Mouse (Mus musculus) cerebellum, adult 9-10 months (tissue): Measurements from ENCODE around the gene Spata21.

ENCODE experiments used
- DNase-seq: peaks from one replicate; pipeline ENCODE4 v3.0.0; 2022

Gene Spata21

DNA sequence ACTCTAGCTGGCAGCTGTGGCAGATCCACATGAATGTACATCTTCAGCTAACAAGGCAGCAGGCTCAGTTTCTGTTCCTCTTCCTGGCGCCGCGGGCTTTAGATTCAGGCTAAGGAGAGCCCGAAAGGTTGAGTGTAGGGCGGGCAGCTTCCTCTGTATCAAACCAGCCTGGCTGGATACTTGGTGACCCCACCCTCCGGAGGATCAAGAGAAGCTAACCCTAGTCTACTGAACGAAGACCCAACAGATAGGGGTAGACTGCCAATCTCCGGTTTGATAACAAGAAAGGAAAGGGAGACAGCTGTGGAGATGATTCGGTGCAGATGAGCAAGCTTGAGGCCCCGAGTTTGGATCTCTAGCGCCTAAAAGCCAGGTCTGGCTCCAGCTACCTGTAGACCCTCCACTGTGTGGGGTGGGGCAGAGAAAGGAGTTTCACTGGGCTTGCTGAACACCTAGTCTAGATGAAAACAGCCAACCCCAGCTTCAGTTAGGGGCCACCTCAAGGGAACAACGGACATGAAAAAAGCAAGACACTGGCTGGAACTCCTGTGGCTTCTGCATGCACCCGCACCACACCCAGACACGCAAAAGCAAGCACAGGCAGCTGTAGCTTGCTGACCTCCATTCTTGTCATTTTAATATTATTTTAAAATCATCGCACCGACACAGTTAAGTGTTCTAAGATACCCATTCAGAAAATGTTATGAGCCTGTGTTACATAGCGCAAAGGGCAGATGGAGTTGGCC lies 11.2 kb upstream of the Spata21 start:
- peak; percentile 32 for DNase-seq

DNA sequence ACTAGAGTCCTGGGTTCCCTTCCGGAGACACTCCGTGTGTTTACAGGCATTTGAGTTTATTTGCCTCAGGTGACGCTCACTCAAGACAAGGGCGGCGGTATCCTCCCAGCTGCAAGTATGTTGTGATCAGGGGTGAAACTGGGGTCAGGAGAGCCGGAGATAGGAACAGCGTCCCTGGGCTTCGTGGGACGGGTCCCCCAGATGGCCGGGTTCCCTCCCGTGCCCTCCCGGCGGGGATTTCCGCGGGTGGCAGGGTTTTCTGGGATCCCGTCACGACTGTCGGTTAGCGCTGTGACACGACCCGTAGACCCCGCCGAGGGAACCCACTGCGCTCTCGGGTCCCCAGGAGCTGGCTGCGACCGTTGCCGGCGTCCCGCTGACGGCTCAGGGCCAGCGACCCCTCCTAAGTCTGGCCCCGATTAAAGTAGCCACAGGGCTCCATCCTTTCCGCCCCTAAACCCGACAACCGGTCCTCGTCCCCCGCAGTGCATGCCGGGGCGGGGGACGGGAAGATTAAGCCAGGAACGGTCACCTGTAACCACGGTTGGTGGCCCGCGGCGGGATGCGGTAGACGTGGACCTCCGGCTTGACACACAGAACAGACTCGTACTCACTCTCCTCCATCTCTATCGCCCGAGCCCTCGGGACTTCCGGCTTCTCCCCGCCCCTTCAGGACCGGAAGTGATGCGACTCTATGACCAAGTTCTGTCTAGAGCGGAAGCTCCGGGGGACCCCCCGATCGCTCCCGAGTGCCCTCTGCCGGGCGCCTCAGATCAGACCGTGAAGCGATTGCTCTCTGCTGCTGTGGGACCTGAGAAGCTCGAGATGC lies 10.2 kb upstream of the Spata21 start, which contains the start of gene Necap2:
Gene Necap2, minus strand, starts transcription at position 677 of the 829 bp plus-strand sequence.
- DNase-seq = peak; percentile 95

DNA sequence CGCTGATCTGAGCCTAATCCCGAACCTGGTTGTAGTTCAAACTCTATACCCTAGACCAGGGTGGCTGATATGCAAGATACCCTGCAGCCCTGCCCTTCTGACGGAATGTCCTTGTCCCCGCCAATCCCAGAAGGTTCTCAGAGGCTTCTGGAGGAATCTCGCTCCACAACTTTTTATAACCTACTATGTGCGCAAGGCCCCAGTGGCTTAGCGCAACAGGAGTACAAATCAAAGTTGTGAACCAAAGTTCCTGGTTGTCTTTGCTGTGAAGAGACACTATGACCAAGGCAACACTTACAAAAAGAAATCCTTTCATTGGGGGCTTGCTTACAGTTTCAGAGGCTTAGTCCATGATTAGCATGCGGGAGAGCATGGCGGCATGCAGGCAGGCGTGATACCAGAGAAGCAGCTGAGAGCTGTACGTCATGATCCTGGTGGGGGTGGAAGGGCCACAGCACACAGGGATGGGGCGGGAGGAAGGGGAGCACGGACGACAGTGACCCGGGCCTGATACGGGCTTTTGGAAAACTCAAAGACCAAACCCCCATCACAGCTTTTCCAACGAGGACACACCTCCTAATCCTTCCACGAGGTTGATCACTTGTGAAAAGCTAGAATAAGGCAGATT lies 9.5 kb upstream of the Spata21 start:
- peak; percentile 47 for DNase-seq

DNA sequence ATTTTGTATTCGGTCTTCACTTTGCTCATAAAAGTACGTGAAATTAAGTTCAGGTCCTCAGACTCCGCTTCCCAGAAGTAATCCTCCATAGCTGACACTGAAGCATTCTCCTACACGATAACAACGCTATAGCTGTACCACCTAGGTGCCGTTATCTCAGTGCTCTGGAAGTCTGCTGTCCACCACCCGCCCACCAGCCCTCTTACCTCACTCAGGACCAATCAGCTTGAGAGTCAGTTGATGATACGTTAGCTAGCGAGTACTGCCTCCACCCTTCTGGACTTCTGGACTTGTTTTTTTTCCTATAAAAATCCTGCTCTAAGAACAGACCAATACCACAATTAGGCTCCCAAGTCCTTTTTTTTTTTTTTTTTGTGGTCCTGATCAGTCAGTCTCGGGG lies 1.3 kb upstream of the Spata21 start:
- no peak for DNase-seq

DNA sequence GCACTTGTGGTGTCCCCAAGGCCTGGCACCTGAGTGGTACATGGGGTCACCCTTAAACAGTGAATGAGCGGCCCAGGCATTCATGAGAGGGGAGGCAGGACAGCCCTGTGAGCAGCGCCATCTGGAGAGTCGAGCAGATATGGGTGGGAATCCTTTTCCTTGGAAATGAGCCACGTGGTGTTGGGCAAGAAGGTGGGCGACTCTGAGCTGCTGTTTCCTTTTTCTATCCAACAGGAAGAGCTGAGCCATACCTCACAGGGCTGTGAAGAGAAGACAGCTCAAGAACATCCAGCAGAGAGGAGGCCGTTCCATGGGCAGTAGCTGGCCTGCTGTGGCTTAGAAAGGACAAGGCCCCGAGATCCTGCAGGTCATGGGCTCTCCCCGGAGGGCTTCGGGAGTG lies 581 bp downstream of the Spata21 start:
- no peak for DNase-seq

DNA sequence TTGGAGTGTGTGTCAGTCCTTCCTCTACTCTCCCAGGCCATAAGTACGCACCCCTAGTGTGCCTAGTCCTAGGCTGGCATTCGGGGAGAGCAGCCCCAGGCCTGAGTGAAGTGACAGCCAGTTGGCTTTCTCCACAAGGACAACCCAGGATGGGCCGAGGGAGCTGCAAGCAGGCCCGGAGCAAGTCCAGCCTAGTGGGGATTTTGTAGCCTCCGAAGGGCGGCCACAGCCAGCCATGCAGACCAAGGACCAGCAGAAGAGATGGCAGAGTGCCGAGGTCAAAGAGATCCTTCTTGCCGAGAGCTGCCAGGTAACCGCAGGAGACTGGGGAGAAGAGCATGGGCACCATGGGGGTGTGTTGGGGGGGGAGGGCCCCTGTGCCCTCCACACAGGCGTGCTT lies 6.9 kb downstream of the Spata21 start:
- DNase-seq = no peak

DNA sequence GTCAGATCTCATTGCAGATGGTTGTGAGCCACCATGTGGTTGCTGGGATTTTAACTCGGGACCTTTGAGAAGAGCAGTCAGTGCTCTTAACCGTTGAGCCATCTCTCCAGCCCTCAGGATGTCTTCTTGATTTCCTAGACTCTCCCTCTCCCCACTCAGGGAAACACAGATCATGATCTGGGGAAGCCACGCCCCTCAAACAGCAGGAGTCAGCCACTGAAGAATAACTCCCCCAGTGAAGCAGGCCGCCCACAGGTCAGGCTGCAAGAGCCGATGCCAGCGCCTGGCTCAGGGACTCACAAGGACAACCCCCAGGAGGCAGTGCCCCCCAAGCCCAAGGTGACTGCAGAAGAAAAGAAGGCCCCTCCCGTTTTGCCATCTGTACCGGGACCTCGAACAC lies 8.6 kb downstream of the Spata21 start:
- DNase-seq = no peak

DNA sequence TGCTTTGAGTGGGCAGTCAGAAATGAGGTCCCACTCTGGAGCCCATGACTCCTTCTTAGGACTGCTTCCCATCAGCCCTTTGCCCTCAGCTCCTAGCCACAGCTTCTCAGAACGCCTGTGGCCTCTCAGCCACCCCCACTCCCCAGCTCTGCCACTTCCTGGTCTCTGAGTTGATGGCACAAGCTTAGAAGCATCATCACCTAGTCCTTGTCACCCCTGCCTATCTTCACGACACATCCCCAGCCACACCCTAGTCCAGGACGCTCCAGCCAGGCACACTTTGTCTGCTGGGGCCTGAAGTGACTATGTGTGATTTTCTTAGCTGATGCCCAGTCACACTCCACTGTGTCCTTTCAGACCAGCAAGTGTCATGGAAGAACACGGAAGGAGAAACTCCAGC lies 10.8 kb downstream of the Spata21 start:
- no peak for DNase-seq

DNA sequence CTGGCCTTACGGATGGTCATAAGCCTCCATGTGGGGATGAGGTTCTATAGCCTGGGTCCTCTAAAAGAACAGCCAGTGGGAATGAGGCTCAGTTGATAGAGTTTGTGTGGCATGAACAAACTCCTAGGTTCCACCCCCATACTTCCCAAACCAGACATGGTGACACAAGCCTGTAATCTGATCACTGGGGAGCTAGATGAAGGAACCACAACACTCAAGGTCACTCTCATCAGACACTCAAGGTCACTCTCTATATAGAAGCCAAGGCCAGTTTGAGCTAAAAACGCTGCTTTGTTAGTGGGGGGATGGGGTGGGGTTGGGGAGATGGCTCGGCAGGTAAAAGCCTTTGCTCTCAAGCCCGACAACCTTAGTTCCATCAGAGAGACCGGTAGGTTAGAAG lies 11.8 kb downstream of the Spata21 start:
- no peak for DNase-seq

DNA sequence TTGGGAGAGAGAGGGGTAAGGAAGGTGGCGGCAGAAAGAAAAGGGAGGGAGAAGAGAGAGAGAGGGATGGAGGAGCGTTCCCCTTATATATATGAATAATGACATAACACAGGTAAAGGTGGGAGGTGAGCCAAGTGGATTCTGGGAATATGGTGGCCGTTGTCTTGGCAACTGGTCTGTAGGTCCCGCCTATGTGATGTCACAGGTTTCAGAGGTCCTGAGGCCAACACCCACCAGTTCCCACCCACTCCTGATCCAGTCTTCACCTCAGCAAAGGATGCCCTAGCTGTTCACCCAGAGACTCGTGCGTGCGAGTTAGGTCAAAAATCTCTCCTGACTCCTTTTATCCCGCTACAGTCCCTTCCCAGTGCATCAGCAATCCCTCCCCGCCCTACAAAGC lies 13.2 kb downstream of the Spata21 start:
- no peak for DNase-seq

DNA sequence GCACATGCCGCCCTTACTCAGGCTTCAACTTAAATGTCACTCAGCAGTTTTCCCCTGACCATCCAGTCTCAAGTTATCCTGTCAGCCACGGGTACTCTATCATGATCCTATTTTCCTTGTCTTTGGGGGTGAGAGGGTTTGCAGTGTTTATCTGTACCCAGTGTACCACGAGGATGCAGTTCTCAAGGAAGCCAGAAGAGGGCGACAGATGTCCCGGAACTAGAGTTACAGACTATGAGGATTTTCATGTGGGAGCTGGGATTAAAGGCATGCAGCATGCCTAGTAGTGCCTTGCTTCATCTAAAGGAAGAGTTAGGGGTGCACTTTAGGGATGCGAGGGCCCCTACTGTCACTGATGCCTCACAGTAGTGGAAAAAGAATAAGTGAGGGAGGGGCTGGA lies 13.7 kb downstream of the Spata21 start:
- DNase-seq = no peak

DNA sequence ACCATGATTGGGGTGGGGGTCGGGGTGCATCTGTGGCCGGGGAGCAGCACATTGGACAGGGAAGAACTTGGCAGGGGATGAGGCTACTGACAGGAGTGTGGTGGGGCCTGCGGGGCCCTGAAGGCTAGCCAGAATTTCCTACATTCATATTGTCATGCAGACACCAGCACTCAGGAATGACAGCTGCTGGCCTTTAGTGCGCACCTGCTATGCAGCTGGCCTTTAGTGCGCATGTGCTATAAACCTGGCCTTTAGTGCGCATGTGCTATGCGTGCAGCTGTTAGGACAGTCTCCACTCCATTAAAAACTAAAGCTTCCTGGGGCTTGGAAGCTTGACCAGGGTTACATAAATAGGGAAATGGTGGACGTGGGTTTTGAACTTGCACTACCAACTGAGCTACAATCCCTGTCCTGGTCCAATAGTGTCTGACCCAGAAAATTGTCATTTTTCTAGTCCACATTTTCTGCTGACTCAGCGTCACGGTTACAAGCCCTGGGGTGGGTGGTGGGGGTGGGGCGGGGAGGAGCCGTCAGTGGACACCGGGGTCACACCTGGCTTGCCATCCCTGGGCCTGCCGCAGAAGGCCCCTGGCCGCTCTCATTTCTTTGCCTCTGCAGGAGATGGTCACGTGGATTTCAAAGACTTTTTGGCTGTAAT lies 18.5 kb downstream of the Spata21 start:
- DNase-seq = no peak

DNA sequence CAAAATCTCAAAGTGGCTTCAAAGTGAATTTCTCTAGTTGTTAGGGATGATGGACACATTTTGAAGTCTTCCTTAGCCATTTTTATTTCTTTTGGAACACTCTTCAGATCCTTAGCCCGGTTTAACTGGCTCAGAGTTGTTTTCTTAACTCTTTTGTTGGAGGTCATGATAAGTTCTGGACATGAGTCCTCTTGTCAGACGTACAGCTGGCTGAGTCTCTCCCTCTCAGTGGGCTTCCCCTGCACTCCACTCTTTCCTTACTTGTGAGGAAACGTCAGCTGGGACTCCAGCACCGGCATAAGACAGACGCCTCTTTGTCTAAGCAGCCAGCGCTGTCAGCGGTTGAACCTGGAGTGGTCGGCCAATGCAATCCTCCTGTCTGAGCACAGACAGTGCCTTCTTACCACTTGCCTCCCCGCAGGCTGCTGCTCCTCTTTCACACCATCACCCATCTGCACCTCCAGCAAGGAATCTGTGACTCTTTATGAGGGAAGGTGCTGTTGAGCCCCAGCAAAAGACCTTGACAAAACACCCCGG lies 20.1 kb downstream of the Spata21 start:
- no peak for DNase-seq

DNA sequence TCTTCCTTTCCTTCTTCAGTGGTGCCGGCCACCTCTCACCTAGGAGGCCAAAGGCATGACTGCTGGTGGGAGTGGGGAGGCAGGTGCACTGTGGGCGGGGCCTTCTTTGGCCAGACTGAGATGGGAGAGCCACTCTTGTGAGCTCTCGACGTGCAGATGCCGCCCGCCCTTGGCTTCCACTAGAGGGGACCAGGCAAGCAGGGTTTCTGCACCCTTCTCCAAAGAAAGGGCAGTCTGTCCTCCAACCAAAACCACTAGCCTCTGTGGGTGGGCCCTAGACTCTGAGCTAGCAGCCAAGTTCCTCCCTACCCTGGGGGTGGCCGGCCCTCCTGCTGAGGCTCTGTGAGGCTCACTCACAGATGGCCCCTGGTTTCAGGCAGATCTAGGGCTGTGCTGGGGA lies 25.7 kb downstream of the Spata21 start:
- DNase-seq = no peak

DNA sequence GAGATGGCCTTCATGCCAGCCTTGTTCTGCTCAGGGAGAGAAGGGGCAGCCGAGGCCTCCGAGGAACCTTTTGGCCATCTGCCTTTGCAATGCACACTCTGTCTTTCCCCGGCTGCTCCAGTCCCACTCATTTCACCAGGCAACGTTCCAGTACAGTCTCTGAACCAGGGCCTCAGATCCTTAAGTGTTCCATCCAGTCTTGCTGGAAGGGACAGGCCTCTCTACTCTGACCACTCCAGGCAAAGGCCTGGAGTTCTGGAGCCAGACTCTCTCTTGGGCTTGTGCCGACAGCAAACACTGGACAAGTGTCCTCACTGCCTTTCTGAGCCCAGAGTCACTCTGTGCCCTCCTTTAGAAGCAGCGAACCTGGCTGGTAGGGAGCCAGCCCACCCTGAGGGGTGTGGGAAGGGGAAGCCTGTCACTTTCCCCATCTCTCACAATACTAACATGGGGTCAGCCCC lies 26.4 kb downstream of the Spata21 start:
- DNase-seq = no peak

DNA sequence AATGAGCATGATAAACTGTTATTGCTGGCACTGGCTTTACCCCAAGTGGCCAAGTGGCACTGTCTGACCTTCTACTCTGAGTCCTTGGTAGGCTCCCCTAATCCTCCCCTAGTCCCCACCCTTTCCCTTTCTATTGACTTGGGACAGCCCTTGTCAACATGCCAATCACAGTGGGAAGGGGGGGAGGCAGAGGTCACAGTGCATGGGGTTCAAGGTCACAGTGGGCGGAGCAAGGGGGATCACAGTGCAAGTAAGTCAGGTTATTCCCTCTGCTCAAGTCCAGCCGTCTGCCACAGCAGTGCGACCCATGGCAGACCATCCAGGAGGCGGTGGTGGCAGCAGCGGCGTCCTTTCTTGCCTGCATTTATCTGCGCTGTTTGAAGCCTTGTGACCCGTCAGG lies 27.3 kb downstream of the Spata21 start:
- no peak for DNase-seq

DNA sequence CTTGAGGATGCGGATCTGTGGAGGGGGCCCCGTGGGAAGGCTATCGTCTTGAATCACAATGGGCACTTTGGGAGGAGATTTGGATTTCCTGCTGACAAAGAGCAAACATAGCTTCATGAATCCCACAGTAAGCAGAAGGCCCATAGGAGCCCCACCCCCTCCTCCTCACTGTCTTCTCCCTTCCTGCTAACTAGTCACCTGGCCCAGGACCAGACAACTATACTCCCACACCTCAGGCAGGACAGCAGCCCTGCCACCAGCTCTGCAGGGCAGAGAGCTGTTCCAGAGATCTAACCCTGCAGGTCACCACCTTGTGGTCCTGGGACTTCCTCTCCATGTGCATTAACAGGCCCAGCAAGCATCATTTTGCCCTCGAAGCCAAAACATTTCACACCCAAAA lies 30.6 kb downstream of the Spata21 start:
- DNase-seq = no peak

DNA sequence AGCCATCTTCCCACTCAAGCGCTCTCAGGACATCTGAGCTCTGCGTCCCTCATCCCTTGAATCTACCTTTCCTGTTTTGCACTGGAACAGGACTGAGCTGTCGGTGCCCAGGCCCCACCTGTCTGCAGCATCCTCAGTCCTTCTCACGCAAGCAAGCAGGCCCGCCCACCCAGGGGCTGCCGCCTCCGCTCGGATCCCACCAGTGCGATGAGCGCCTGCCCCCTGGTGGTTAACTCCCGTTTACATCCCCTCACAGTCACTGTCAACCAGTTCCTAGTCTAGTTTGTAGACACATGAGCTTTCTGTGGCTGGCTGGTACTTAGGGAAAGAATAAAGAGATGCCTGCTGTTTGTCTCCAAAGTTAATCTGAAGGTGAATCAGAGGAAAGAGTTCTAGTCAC lies 32.6 kb downstream of the Spata21 start:
- DNase-seq = no peak

DNA sequence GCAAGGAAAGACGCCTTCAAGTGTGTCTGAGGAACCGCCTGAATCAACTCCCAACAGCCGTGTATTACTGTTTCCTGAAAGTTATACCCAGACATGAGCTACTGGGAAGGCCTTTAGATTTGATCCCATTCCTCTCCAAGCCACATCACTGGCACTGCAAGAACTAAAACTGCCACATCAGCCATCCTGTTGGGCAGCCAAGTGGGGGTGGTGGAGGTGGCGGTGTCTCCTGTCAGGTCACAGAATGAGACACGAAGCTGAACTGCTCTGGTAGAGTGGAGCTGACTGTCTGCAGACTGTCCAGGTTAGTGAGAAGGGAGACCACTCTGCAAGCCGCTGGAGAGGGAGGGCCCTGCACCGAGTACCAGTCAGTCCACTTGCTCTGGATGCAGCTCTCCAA lies 34.5 kb downstream of the Spata21 start:
- DNase-seq = no peak

DNA sequence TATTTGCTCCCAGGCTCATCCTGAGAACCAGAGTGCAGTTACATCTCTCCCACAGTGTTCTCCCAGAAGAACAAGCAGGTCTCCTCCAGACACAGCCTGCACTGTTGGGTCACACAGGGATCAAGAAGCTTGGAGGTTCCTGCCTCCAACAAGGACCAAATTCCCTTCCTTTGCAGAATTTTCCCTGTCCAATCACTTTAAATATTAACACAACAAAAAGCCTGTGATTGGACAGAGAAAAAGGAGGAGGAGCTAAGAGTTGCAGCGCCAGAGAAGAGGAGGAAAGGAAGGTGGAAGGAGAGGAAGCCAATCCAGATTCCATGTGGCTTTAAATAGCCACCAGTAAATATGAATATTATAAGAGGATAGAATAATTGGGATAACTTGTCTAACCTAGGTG lies 34.9 kb downstream of the Spata21 start:
- no peak for DNase-seq

DNA sequence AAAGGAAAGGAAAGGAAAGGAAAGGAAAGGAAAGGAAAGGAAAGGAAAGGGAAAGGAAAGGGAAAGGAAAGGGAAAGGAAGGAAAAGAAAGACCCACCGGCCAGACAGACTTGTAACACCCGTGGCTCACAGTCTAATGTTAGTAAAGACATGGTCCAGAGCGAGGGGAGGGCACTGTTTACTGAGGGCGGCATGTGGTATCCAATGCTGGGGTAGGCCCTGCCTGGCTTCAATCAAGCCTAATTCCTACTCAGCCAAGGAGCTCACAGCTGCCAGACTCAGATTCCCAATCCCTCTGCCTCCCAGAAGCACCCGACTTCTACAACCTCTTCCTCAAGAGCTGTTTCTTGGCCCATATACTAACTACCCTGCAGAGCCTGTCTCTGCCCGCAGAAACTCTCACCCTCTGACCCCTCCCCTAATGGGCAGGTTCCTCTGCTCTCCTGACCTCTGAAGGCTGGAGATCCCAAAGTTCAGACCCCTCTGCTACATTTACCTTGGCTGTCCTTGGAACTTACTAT lies 41.1 kb downstream of the Spata21 start:
- DNase-seq = no peak

DNA sequence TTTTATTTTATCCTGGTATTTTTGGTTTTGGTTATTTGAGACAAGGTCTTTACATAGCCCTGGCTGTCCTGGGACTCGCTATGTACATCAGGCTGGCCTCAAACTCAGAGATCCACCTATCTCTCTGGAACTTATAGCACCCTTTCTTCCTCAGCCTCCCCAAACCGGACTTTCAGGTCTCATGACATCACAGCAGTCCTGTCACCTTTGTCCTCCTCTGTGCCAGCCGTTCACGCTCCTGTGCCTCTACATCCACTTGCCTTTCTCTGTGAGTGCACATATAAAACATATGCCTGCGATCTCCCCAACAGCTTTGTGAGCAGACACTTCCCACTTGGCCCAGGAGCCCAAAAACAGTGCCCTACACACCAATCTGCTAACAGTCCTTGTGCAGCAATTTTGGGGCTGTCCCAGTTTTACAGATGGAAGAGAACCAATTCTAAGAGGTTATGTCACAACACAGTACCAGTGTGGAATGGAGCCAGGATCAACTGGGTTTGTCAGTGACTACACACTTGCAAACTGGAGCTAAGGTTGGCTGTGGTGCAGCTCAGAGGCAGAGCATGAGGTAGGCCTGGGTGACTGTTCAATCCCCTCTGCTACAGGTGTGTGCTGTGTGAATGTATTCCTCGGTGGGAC lies 42.7 kb downstream of the Spata21 start:
- peak; percentile 80 for DNase-seq
